Mouse (Mus musculus): ENCODE results near the gene Rufy3. TPM values are rescaled to one million over a fixed set of nuclear protein-coding genes. Genes with fewer than 3 reads are reported as not detected.

Rufy3 gene
- total and polyA plus RNA-seq, 2 experiments from 2014 or later = 248 to 250 TPM

- ATAC-seq (ENCODE audit: low FRiP score) (no peak), DNase-seq (ENCODE audit: low spot score) (no peak)
- H3K4me2 ChIP-seq (ENCODE audit: low read depth, low read length, poor library complexity, severe bottlenecking) = no peak overlapping the region
- H3K9ac ChIP-seq (replicated peaks; ENCODE audit: low read length, poor library complexity, severe bottlenecking) = no peak overlapping the region
- no peaks in the 10 kb centered on the region for H3K9me3 ChIP-seq (ENCODE audit: low read length)
- no peak overlapping the region for H3K4me3 ChIP-seq (ENCODE audit: low read depth, low read length)
- no peaks in the 10 kb centered on the region for H3K27me3 ChIP-seq (ENCODE audit: insufficient read depth, low read length)
- H3K36me3 ChIP-seq (ENCODE audit: insufficient read depth, low read length) = no peaks in the 10 kb centered on the region
- H3K27ac ChIP-seq (ENCODE audit: low read depth, low read length) = no peak overlapping the region
- 0 out of 2 replicates have a peak, but pooled peaks have one; percentile 10 for TF ChIP-seq CTCF (IDR thresholded peaks at IDR 0.05)
- H3K4me1 ChIP-seq (ENCODE audit: insufficient read depth, low read length) = no peaks in the 10 kb centered on the region
Observed at GRCm38 (mm10) chr5:88693057-88693456, 128.2 kb downstream of the Rufy3 start.

DNA sequence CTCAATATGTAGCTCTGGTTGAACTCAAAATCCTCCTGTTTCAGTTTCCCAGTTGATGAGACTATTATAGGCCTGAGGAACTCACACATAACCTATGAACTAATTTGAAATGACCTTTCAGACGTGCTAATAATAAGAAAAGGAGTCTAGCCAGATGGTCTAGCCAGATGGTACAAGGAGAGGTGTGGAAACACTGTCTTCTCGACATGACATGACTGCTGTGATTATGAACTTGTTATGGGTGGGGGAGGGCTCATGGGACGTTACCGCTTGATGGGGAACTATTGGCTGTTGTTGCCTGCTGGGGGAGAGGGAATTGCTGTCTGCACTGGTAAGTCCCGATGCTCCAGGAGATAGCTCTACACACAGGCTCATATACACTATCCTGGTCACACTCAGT lies 132.5 kb downstream of the Rufy3 start:
- Histone ChIP-seq H3K9me3 (ENCODE audit: low read length) (no peaks in the 10 kb centered on the region), H3K4me1 (ENCODE audit: insufficient read depth, low read length) (no peaks in the 10 kb centered on the region), H3K4me2 (ENCODE audit: low read depth, low read length, poor library complexity, severe bottlenecking) (no peak overlapping the region), H3K4me3 (ENCODE audit: low read depth, low read length) (no peak overlapping the region), H3K9ac (replicated peaks; ENCODE audit: low read length, poor library complexity, severe bottlenecking) (no peak overlapping the region), H3K27me3 (ENCODE audit: insufficient read depth, low read length) (no peaks in the 10 kb centered on the region), H3K27ac (ENCODE audit: low read depth, low read length) (no peak overlapping the region), H3K36me3 (ENCODE audit: insufficient read depth, low read length) (no peaks in the 10 kb centered on the region)
- WGBS = 74% methylated on average over 5 of the region's 5 CpGs
- TF ChIP-seq CTCF (IDR thresholded peaks at IDR 0.05) = no peak
- no peak for DNase-seq (ENCODE audit: low spot score)
- ATAC-seq (ENCODE audit: low FRiP score) = no peak

- Histone ChIP-seq H3K4me1 (ENCODE audit: insufficient read depth, low read length) (no peaks in the 10 kb centered on the region), H3K9ac (replicated peaks; ENCODE audit: low read length, poor library complexity, severe bottlenecking) (no peak overlapping the region), H3K9me3 (ENCODE audit: low read length) (no peaks in the 10 kb centered on the region), H3K4me2 (ENCODE audit: low read depth, low read length, poor library complexity, severe bottlenecking) (no peak overlapping the region), H3K27ac (ENCODE audit: low read depth, low read length) (no peak overlapping the region), H3K27me3 (ENCODE audit: insufficient read depth, low read length) (no peaks in the 10 kb centered on the region), H3K4me3 (ENCODE audit: low read depth, low read length) (no peak overlapping the region), H3K36me3 (ENCODE audit: insufficient read depth, low read length) (no peaks in the 10 kb centered on the region)
- 78% methylated on average over 4 of the region's 4 CpGs for WGBS
- no peak for TF ChIP-seq CTCF (IDR thresholded peaks at IDR 0.05)
- DNase-seq (ENCODE audit: low spot score) (no peak), ATAC-seq (ENCODE audit: low FRiP score) (no peak)
Observed at GRCm38 (mm10) chr5:88699251-88699913, 134.5 kb downstream of the Rufy3 start.

Other genes with a start within 250 kb of the Rufy3 start
- not detected in 2 replicates for gene Prol1, start 247.7 kb upstream of the Rufy3 start, total RNA-seq (2014; rRNA removed)
- gene Prol1, start 247.7 kb upstream of the Rufy3 start, polyA plus RNA-seq (2015; fragmentation: Nextera tagmentation; extraction: Ambion mirVana) = not detected in 2 replicates
- gene Amtn, start 188.9 kb upstream of the Rufy3 start, total RNA-seq (2014; rRNA removed) = not detected in 2 replicates
- not detected in 2 replicates for gene Amtn, start 188.9 kb upstream of the Rufy3 start, polyA plus RNA-seq (2015; fragmentation: Nextera tagmentation; extraction: Ambion mirVana)
- not detected in 2 replicates for gene Ambn, start 109.0 kb upstream of the Rufy3 start, total RNA-seq (2014; rRNA removed)
- gene Ambn, start 109.0 kb upstream of the Rufy3 start, polyA plus RNA-seq (2015; fragmentation: Nextera tagmentation; extraction: Ambion mirVana) = 0.17 TPM in 1 of 2 replicates, not detected in the other
- gene Enam, start 77.1 kb upstream of the Rufy3 start, total RNA-seq (2014; rRNA removed) = not detected in 2 replicates
- gene Enam, start 77.1 kb upstream of the Rufy3 start, polyA plus RNA-seq (2015; fragmentation: Nextera tagmentation; extraction: Ambion mirVana) = not detected in 2 replicates
- gene Jchain, start 37.1 kb upstream of the Rufy3 start, total RNA-seq (2014; rRNA removed) = 0.82 and 1.7 TPM in 2 replicates
- gene Jchain, start 37.1 kb upstream of the Rufy3 start, polyA plus RNA-seq (2015; fragmentation: Nextera tagmentation; extraction: Ambion mirVana) = 0.47 and 0.58 TPM in 2 replicates
- 12.8 and 16.5 TPM in 2 replicates for gene Utp3, start 10.6 kb upstream of the Rufy3 start, total RNA-seq (2014; rRNA removed)
- gene Utp3, start 10.6 kb upstream of the Rufy3 start, polyA plus RNA-seq (2015; fragmentation: Nextera tagmentation; extraction: Ambion mirVana) = 51.1 and 55.1 TPM in 2 replicates
- 58.0 and 60.3 TPM in 2 replicates for gene Grsf1, start 111.1 kb downstream of the Rufy3 start, total RNA-seq (2014; rRNA removed)
- 54.1 and 54.6 TPM in 2 replicates for gene Grsf1, start 111.1 kb downstream of the Rufy3 start, polyA plus RNA-seq (2015; fragmentation: Nextera tagmentation; extraction: Ambion mirVana)
- 10.9 and 16.3 TPM in 2 replicates for gene Mob1b, start 155.8 kb downstream of the Rufy3 start, total RNA-seq (2014; rRNA removed)
- 5.9 and 7.5 TPM in 2 replicates for gene Mob1b, start 155.8 kb downstream of the Rufy3 start, polyA plus RNA-seq (2015; fragmentation: Nextera tagmentation; extraction: Ambion mirVana)
- gene Dck, start 200.0 kb downstream of the Rufy3 start, total RNA-seq (2014; rRNA removed) = 25.6 and 29.9 TPM in 2 replicates
- 24.6 and 26.6 TPM in 2 replicates for gene Dck, start 200.0 kb downstream of the Rufy3 start, polyA plus RNA-seq (2015; fragmentation: Nextera tagmentation; extraction: Ambion mirVana)